In genomic region chr8:106571551-106572172, GRCm38 (mm10) we compare ENCODE assay signal across 24 mouse cellular contexts. TPM values are rescaled to one million over a fixed set of nuclear protein-coding genes. Genes with fewer than 3 reads are reported as not detected.
DNase-seq lines count a peak whose midpoint lies in the region; ATAC-seq and TF ChIP-seq lines count a peak whose summit lies in the region.
"Had no signal": no experiment of that assay in that cellular context is flagged by ENCODE, and none has a peak within 500 bp of the region (broad histone marks: within the 10 kb centered on the region; RNA-seq: fewer than 3 reads in every experiment).

No protein-coding gene starts in this region.

- H3K27ac ChIP-seq in liver, adult 2 months (replicated peaks; ENCODE audit: insufficient read depth, low read depth, low read length): no peak overlapping the region
- no peak overlapping the region for H3K27ac ChIP-seq in liver, postnatal 0 days (ENCODE audit: low read depth)
- H3K27ac ChIP-seq in kidney, adult 2 months (ENCODE audit: insufficient read depth, low read depth, low read length): no peak overlapping the region
- H3K27ac ChIP-seq in forebrain, postnatal 0 days (ENCODE audit: low read depth, low read length): no peak overlapping the region
- H3K27ac ChIP-seq: forebrain, embryonic 12.5 days; hindbrain, embryonic 15.5 days; limb, embryonic 12.5 days; liver, embryonic 13.5 days; midbrain, embryonic 15.5 days had no signal

- no peak for ATAC-seq in liver, postnatal 0 days
- ATAC-seq in forebrain, postnatal 0 days: no peak
- ATAC-seq: activated CD4-positive, CD25-positive, alpha-beta regulatory T cell, adult 4 months; midbrain, embryonic 15.5 days had no signal

- no peak overlapping the region for H3K4me2 ChIP-seq in liver, postnatal 0 days (ENCODE audit: low read depth, low read length)
- H3K4me2 ChIP-seq in forebrain, postnatal 0 days (ENCODE audit: low read depth): no peak overlapping the region
- H3K4me2 ChIP-seq: forebrain, embryonic 12.5 days; hindbrain, embryonic 15.5 days; limb, embryonic 12.5 days; liver, embryonic 13.5 days; midbrain, embryonic 15.5 days had no signal

- no peak overlapping the region for H3K4me3 ChIP-seq in liver, adult 2 months (ENCODE audit: insufficient read depth, low read depth, low read length)
- no peak overlapping the region for H3K4me3 ChIP-seq in liver, postnatal 0 days (ENCODE audit: low read depth, low read length)
- no peak overlapping the region for H3K4me3 ChIP-seq in kidney, adult 2 months (ENCODE audit: insufficient read depth, low read depth, low read length)
- no peak overlapping the region for H3K4me3 ChIP-seq in forebrain, postnatal 0 days (ENCODE audit: low read depth, low read length)
- H3K4me3 ChIP-seq: forebrain, embryonic 12.5 days; hindbrain, embryonic 15.5 days; limb, embryonic 12.5 days; liver, embryonic 13.5 days; midbrain, embryonic 15.5 days; myocyte had no signal

- 25% methylated on average over 5 of the region's 5 CpGs for WGBS in liver, adult 2 months
- WGBS in liver, postnatal 0 days (ENCODE audit: insufficient replicate concordance): 52% methylated on average over 5 of the region's 5 CpGs
- WGBS in kidney, adult 2 months: 50% methylated on average over 5 of the region's 5 CpGs
- 83% methylated on average over 5 of the region's 5 CpGs for WGBS in forebrain, postnatal 0 days

- H3K36me3 ChIP-seq in liver, adult 2 months (ENCODE audit: control insufficient read depth, insufficient read depth, low read length): no peaks in the 10 kb centered on the region
- no peaks in the 10 kb centered on the region for H3K36me3 ChIP-seq in liver, postnatal 0 days (replicated peaks; ENCODE audit: insufficient read depth, low read length)
- H3K36me3 ChIP-seq in kidney, adult 2 months (ENCODE audit: control insufficient read depth, insufficient read depth, low read length): no peaks in the 10 kb centered on the region
- no peaks in the 10 kb centered on the region for H3K36me3 ChIP-seq in forebrain, postnatal 0 days (ENCODE audit: insufficient read depth)
- H3K36me3 ChIP-seq: forebrain, embryonic 12.5 days; G1E; hindbrain, embryonic 15.5 days; limb, embryonic 12.5 days; liver, embryonic 13.5 days; midbrain, embryonic 15.5 days had no signal

- no peaks in the 10 kb centered on the region for H3K27me3 ChIP-seq in liver, adult 2 months (ENCODE audit: control insufficient read depth, insufficient read depth, low read length)
- no peaks in the 10 kb centered on the region for H3K27me3 ChIP-seq in liver, postnatal 0 days (ENCODE audit: insufficient read depth, low read length)
- H3K27me3 ChIP-seq in kidney, adult 2 months (replicated peaks; ENCODE audit: control insufficient read depth, insufficient read depth, low read length): no peaks in the 10 kb centered on the region
- no peaks in the 10 kb centered on the region for H3K27me3 ChIP-seq in forebrain, postnatal 0 days (ENCODE audit: insufficient read depth, low read length)
- H3K27me3 ChIP-seq: forebrain, embryonic 12.5 days; hindbrain, embryonic 15.5 days; limb, embryonic 12.5 days; liver, embryonic 13.5 days; midbrain, embryonic 15.5 days had no signal

- H3K9me3 ChIP-seq in liver, postnatal 0 days (ENCODE audit: low read length): no peaks in the 10 kb centered on the region
- no peaks in the 10 kb centered on the region for H3K9me3 ChIP-seq in forebrain, postnatal 0 days (ENCODE audit: low read length)
- H3K9me3 ChIP-seq: forebrain, embryonic 12.5 days; G1E; hindbrain, embryonic 15.5 days; limb, embryonic 12.5 days; liver, embryonic 13.5 days; midbrain, embryonic 15.5 days had no signal

- no peaks in the 10 kb centered on the region for H3K79me2 ChIP-seq in liver, adult 2 months (ENCODE audit: control insufficient read depth, insufficient read depth, low read length)

- H3K4me1 ChIP-seq in liver, adult 2 months (ENCODE audit: control insufficient read depth, insufficient read depth, low read length): peaks cover 15% of the 10 kb centered on the region
- peaks cover 18% of the 10 kb centered on the region for H3K4me1 ChIP-seq in liver, postnatal 0 days (ENCODE audit: insufficient read depth)
- H3K4me1 ChIP-seq in kidney, adult 2 months (ENCODE audit: control insufficient read depth, insufficient read depth, low read length): peaks cover 20% of the 10 kb centered on the region; the same call in 1 of the 2 replicates
- no peaks in the 10 kb centered on the region for H3K4me1 ChIP-seq in forebrain, postnatal 0 days (ENCODE audit: insufficient read depth)
- H3K4me1 ChIP-seq: hindbrain, embryonic 15.5 days; limb, embryonic 12.5 days; liver, embryonic 13.5 days; midbrain, embryonic 15.5 days had no signal

- no peak overlapping the region for H3K9ac ChIP-seq in liver, adult 2 months (ENCODE audit: low read depth, low read length)
- no peak overlapping the region for H3K9ac ChIP-seq in liver, postnatal 0 days (replicated peaks)
- H3K9ac ChIP-seq in forebrain, postnatal 0 days: no peak overlapping the region
- H3K9ac ChIP-seq: forebrain, embryonic 12.5 days; hindbrain, embryonic 15.5 days; limb, embryonic 12.5 days; liver, embryonic 13.5 days; midbrain, embryonic 15.5 days had no signal

- TF ChIP-seq CTCF in liver, adult 2 months (IDR thresholded peaks at IDR 0.05; ENCODE audit: low read depth, low read length): no peak
- no peak for TF ChIP-seq CTCF in liver, postnatal 0 days (IDR thresholded peaks at IDR 0.05; ENCODE audit: low read depth)
- TF ChIP-seq CTCF in kidney, adult 2 months (conservative IDR thresholded peaks at IDR 0.05; ENCODE audit: insufficient read depth, insufficient read length, low read depth, low read length): no peak
- TF ChIP-seq CTCF in forebrain, postnatal 0 days (IDR thresholded peaks at IDR 0.05; ENCODE audit: low read depth): no peak

- no peak for TF ChIP-seq EP300 in liver, postnatal 0 days (IDR thresholded peaks at IDR 0.05; ENCODE audit: low read depth)

- peak; percentile 44 for DNase-seq in liver, adult 2 months (ENCODE audit: extremely low read depth, low read depth, low spot score)
- DNase-seq in liver, postnatal 0 days: no peak
- DNase-seq in kidney, adult 2 months: peak; percentile 78
- peak; percentile 45 to 53 for DNase-seq in kidney, postnatal 25 days
- peak; percentile 82 for DNase-seq in yolk sac, embryonic 10.5 days (ENCODE audit: low spot score)
- no peak for DNase-seq in right cerebral cortex, postnatal 36 days (ENCODE audit: low spot score in 2 of 2)
- DNase-seq in forebrain, postnatal 0 days: no peak
- DNase-seq: adrenal gland, postnatal 36 days; cerebellum, adult 2 months; cerebellum, postnatal 36 days; gastrocnemius, postnatal 10 days; heart, adult 11 months; heart, postnatal 4 days; liver, embryonic 13.5 days; lung, postnatal 10 days; right cerebral cortex, postnatal 14 days; thymus, postnatal 14 days had no signal

- no peak for TF ChIP-seq POLR2A in liver, adult 2 months (IDR thresholded peaks at IDR 0.05; ENCODE audit: extremely low read depth, insufficient read depth, low read length)
- TF ChIP-seq POLR2A in kidney, adult 2 months (IDR thresholded peaks at IDR 0.05; ENCODE audit: low read depth, low read length): no peak

RNA-seq across cellular contexts. Expression of gene Gm10073, which starts 1.6 kb away (rescaled TPM):
- 11.3 and 12.4 TPM in 2 replicates for total RNA-seq in liver, adult 2 months (2014; rRNA removed)
- 64.6 and 78.5 TPM in 2 replicates for polyA plus RNA-seq in liver, adult 2 months (2012; rRNA removed)
- 7.2 and 7.3 TPM in 2 replicates for polyA plus RNA-seq in liver, postnatal 0 days (2015; fragmentation: Nextera tagmentation; extraction: Ambion mirVana)
- polyA plus RNA-seq in kidney, adult 2 months (2012; rRNA removed): 34.0 and 102 TPM in 2 replicates
- 41.5 and 48.4 TPM in 2 replicates for total RNA-seq in forebrain, postnatal 0 days (2014; rRNA removed)
- polyA plus RNA-seq in forebrain, postnatal 0 days (2015; fragmentation: Nextera tagmentation; extraction: Ambion mirVana): 5.1 and 7.1 TPM in 2 replicates

RNA-seq across cellular contexts. Expression of gene Cdh1, which starts 31.5 kb away (rescaled TPM):
- total RNA-seq in liver, adult 2 months (2014; rRNA removed): 17.5 and 29.9 TPM in 2 replicates
- 8.8 and 19.8 TPM in 2 replicates for polyA plus RNA-seq in liver, adult 2 months (2012; rRNA removed)
- polyA plus RNA-seq in liver, postnatal 0 days (2015; fragmentation: Nextera tagmentation; extraction: Ambion mirVana): 25.0 and 28.8 TPM in 2 replicates
- 68.7 and 81.7 TPM in 2 replicates for polyA plus RNA-seq in kidney, adult 2 months (2012; rRNA removed)
- total RNA-seq in forebrain, postnatal 0 days (2014; rRNA removed): 2.5 and 3.9 TPM in 2 replicates
- 3.3 and 3.9 TPM in 2 replicates for polyA plus RNA-seq in forebrain, postnatal 0 days (2015; fragmentation: Nextera tagmentation; extraction: Ambion mirVana)
- total RNA-seq: adrenal gland, postnatal 36 days had no signal
- polyA plus RNA-seq: G1E had no signal

Comparison
In these comparisons a context has a peak if more than half of its experiments do, and no peak if none do; other contexts are left out.
1. DNase-seq: peak in liver, adult 2 months (single experiment), kidney, adult 2 months (single experiment), kidney, postnatal 25 days (2 of 2) and yolk sac, embryonic 10.5 days (single experiment); none in liver, postnatal 0 days (single experiment), right cerebral cortex, postnatal 36 days (0 of 2) and forebrain, postnatal 0 days (single experiment).